Mouse (Mus musculus) erythroid progenitor cell, adult 5-6 weeks (primary cell): ENCODE measurements around the gene Ttc8. TPM values are rescaled to one million over a fixed set of nuclear protein-coding genes. Genes with fewer than 3 reads are reported as not detected.
"Not testable (repeated sequence)": the region's sequence is repeated elsewhere in the genome, so short reads cannot be mapped to it uniquely, and the experiment has no call there.

Source experiments
- ATAC-seq: replicated peaks from 2 replicates; pipeline ENCODE4 v1.8.0; 2016; ENCODE audit warnings: moderate number of reproducible peaks, mild to moderate bottlenecking, moderate TSS enrichment, inconsistent platforms; ENCODE audit not compliant: poor library complexity, low FRiP score, severe bottlenecking
- total RNA-seq, 2 experiments: library from RNA; stranded (forward) in 1 of 2; stranded (reverse) in 1 of 2; fragments of 150-400 nt in 1 of 2; fragments of 186-747, 209-891 nt in 1 of 2; gene quantifications; 2 replicates each; pipeline versions ENCODE4 v1.2.3 to v1.2.4; 2015 to 2017; ENCODE audit warnings: low replicate concordance in 2 of 2

The Ttc8 gene
- total RNA-seq (2015; ENCODE audit: low replicate concordance), result 4.2 and 4.7 TPM in 2 replicates
- total RNA-seq (2017; ENCODE audit: low replicate concordance), result 0.39 TPM in 1 of 2 replicates, not detected in the other

DNA sequence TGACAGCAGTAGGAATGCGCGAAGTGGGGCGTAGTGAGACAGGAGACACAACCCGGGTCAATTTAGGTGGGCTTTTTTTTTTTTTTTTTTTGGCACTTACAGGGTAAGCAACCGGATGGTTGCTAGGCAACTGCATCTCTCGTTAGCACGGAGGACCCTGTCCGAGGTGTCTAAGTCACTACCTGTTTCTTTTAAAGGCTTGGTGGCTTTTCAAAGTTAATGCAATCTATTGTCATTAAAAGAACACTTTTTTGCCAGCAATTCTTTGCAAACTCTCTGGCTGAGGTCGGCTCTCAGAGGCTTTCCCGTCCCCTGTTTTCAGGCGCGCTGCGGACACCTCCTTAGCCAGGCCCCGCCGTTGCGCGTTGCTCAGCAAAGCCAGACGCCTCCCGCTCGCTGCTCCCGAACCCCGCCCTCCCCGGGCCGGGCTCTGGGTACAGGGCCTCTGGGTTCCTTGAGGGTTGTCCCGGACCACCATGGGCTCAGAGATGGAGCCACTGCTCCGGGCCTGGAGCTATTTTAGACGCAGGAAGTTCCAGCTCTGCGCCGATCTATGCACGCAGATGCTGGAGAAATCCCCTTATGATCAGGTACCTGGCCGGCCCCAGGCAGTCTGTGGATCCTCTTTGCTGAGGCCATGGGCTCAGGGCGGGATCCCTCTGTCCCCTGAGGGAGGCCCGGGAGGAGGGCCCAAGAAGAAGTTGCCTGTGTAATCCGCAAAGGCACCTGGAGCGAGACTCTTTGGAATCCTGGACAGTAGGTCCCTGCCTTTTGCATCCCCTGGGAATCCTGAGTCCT lies at the start of gene Ttc8:
Gene Ttc8 (plus strand): TSS at position 381 of the 798 bp plus-strand sequence.
- peak; percentile 49; the same call in 1 of the 2 replicates for ATAC-seq

DNA sequence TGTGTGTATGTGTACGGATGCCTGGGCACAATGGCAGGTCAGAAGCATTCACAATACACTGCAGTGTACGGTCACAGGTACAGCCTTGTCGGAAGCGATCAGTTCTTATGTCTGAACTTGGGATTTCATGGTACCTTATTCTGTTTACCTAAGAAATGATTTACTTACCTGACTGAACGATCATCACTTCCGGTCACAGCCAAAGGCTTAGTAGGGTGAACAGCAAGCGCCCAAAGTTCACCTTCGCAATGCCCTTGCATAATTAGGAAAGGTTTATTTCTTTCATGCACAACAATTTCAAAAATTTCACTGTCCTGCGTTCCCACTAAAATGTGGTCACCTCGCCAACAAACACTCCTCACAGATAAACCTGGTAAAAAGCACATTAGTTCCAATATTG lies 47.5 kb upstream of the Ttc8 start:
- no peak for ATAC-seq

DNA sequence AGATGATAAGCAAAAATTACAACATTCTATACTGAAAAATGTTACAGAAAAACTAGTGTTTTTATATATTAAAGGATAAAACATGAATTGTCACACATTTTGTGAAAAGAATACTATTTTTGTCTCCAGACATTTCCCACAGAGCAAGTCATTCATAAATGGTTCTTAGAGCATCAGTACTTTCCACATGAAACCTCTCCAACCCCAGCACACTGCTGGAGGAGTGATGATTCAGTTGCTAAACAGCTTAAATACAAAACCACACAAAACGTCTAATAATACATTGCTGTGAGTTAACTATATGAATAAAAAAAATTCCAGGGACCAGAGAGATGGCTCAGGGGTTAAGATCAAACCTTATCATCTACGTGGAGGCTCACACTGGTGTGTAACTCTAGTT lies 45.2 kb upstream of the Ttc8 start:
- no peak for ATAC-seq

DNA sequence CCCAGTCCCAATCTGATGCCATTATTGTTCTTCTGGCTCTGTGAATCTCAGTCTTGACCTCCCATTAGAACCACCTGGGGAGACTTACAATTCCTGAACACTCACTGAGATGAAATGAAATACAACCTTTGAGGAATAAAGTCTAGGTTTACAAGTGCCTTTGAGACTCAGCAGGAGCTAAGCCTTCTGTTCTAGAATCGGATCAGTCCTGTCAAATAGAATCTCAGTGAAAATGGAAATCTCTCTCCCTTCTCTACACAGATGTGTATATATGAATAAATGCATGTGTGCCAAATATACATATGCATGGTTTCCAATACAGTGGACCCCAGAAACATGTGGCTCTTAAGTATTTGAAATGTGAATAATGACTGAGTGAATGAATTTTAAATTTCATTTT lies 41.7 kb upstream of the Ttc8 start:
- no peak for ATAC-seq

DNA sequence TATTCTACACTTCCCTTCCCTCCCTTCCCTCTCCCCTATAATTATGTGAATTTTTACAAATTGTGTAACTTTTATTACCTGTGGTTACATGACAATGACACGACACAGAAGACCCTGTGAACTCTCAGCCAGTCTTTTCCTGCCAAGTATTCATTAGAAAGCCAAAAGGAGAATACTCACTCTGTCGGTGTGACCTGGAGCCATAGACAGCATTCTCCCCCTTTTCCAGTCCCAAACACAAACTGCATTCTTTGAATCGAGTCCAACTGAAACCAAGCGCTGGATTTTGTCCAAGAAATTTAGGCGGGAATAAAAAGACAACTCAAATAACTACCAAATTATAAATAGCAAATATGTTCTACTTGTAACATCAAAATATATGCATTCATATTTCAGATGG lies 38.6 kb upstream of the Ttc8 start:
- ATAC-seq, result no peak

DNA sequence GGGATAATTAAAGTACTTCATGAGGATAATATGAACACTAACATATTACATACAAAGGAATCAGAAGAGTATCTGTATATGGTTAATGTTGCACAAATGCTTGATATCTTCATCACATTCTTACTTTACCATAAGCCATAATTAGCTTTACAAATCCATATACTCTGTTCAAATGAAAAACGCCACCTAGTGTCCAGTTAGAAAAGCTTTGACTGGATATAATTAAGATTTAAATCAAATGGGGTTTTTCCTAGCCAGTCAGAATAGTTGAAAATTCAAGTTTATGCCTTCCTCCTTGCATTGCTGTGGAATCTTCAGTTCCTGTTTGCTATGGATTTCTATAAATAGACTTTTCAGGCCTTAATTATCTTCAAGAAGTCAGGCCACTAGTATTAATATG lies 35.9 kb upstream of the Ttc8 start:
- no peak for ATAC-seq

DNA sequence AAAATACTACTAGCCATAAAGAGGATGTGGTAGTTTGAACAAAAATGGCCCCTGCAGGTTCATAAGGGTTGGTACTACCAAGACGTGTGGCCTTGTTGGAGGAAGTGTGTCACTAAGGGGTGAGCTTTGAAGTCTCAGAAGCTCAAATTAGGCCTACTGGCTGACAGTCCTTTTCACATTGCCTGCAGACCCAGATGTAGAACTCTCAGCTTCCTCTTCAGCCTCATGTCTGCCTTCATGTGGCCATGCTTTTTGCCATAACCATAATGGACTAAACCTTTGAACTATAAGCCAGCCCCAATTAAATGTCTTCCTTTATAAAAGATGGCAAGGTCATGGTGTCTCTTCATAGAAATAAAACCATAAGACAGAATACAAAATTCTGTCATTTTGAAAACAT lies 23.6 kb upstream of the Ttc8 start:
- ATAC-seq, result no peak

DNA sequence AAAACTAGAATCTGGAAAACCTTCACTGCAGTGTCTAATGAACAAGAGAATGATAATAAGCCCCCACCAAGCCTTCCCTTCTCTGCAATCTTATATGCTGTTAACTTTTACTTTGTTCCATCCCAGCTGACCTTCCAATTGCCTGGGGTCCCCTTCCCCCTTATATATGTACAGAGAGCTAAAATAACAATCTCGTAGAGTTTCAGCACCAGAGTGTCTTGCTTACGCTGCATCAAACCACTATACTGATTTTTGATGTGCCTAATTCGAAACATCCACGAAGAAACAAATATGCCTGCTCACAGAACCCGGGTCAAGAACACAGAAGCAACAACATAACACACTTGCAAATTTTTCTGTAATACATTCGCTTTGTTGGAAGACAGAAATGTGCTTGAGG lies 20.7 kb upstream of the Ttc8 start:
- ATAC-seq, result no peak

DNA sequence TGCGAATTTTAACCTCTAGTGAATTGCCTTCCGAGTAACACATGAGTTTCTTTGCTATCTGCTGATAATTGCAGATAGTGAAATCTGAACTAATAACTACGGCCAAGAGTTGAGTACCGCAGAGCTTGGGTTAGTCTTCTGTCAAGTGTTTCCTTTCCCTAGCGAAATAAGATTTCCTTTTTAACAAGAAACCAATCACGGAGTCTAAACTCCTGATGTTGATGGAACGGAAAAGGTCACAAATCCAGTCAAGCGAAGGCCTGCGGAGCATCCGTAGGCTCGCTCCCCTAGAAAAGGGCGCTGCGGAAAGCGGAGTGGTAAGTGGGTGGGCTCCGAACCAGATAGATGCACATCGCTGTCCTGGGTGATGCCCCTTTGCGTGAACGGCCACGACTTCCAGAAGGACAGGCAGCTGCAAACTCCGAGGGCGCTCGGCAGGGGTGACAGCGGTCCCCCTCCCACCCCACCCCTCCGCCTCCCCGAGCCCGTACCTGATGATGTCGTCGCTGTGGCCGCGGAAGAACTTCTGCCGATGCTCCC lies 20.0 kb upstream of the Ttc8 start:
- ATAC-seq, result no peak

DNA sequence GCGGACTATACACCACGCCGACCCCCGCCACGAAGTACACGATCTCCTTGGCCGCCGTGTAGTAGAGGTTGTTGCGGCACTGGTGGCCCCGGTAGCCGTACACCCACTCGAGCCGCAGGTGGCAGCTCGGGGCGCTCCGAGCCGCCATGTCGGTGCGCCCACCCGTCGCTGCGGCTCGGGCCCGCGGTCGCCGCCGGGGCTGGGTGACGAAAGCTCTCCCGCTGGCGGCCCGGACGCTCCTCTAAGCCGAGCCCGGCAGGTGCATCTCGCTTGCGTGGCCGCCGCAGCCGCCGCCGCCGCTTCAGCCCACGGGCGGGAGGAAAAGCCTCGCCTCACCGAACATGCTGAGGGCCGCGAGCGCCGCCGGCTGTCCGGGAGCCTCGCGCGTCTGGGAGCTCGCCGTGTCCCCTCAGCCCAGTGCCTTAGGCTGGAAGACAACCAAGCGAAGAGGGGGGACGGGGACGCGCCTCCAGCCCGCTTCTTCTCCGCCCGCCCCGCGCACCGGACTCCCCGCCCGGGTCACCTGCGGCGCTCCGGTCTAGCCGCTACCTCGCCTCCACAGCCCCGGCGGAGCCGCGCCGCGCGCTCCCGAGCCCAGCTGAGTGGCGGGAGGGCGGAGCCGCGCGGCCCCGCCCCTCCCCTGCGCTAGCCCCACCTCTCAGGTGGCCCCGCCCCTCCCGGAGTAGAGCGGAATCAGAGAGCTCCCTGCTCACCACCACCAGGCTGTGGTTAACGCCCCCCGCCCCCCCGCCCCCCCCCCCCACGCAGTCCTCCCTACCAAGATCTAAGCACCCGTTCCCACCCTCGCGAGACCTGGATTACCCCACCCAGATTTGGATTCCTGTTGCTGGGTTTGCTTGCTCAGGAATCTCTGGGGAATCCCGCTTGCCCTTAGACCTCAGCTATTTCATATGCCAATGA lies 19.2 kb upstream of the Ttc8 start, which contains the start of gene Eml5:
Gene Eml5 (minus strand): TSS at position 604 of the 921 bp plus-strand sequence.
- ATAC-seq, result peak; percentile 83

DNA sequence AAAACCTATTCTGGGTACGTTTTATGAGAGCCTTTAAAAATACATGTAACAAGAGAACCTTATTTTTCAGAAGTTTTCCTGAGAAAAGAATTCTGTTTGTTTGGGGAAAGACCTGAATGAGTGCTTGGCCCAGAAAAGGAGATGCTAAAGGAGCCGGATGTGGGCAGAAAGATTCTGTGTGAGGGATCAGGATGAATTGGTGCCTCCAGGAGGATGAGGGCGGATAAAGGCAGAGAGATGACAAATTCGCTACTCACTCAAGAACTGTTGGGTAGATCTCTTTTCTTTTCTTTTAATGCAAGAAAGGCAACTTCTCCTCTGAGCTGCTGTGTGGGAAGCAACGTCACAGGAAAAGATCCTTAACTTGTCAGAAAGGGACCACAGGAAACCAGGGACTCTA lies 14.9 kb upstream of the Ttc8 start:
- ATAC-seq, result no peak

DNA sequence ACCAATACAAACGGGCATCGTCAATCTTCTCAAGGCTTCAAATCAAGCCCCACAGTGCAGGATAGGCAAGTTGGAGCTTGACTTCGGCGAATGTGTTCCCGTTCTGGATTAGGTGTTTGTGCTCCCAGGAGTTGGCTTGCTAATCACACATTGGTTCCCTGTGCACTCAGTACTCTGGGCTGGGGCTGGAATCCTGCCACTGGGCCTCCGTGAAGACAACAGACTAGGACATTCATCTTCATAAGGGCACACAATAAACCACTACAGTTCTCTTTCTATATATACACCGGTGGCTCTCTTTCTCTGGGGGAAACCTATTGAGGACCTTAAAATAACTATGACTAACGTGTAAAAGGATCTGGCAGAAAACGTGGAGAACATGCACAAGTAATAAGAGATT lies 10.3 kb upstream of the Ttc8 start:
- ATAC-seq, result no peak

DNA sequence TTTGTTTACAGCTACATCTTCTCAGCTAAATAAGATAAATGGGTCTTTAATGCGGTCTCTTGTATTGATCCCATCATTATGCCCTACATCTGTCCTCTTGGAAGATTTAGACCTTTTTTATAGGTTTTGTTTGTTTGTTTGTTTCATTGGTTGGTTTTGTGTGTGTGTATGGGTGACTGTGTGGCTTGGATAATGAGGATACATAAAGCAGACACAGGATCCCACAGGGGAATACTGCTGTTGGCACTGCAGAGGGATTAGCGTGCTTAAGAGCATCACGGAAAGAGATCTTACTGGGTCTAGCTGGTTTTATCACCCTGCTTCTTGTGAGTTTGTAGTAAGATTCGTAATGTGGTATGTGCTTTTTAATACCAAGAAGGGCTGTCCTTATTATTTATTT lies 10.8 kb downstream of the Ttc8 start:
- ATAC-seq, result no peak

DNA sequence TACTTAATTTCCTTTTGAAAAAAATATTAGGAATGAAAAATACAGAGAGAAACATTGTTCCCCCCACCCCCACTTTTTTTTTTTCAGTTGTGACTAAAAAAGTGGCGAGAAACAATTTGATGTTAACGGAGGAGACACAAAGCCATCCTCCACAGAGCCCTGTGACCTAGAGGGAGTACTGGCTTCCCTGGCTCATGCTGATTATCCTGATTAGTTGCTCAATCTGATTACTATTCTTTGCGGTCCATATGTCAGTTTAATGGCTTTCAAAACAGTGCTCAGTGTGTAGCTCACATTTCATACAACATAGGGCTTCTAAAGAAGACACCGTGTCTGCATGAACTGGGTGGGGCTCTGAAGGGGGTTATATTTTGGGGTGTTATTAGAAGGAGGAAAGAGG lies 12.1 kb downstream of the Ttc8 start:
- no peak for ATAC-seq

DNA sequence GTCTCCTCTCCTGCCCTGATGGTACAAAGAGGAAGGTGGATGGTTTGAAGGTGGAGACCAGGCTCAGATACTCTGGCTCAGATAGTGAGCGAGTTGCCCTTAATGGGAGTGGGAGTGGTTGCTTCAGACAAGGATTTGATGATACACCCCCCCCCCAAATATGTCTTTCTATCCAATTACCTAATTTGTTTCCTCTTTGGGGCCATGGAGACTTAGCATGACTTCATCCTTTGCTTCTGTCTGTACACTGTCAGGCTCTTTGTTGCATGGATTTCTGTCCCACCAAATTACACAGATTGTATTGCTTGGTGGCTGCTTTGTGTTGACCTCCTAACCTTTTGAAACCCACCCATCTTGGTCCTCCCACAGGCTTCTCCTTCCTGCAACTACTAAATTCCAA lies 12.5 kb downstream of the Ttc8 start:
- no peak for ATAC-seq

DNA sequence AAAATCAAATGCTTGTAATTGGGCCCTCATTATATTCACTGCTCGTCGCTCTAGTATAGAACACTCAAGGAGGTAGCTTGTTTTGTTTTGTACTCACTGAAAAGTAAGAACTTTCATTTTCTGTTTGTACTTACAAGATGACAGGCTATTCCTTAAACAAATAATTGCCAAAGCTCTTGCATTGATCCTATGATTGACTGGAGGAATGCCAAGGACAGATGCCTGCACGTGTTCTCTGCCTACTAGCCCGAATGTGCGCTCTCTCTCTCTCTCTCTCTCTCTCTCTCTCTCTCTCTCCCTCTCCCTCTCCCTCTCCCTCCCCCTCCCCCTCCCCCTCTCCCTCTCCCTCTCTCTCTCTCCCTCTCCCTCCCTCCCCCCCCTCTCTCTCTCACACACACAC lies 30.9 kb downstream of the Ttc8 start:
- ATAC-seq, result not testable (repeated sequence)

DNA sequence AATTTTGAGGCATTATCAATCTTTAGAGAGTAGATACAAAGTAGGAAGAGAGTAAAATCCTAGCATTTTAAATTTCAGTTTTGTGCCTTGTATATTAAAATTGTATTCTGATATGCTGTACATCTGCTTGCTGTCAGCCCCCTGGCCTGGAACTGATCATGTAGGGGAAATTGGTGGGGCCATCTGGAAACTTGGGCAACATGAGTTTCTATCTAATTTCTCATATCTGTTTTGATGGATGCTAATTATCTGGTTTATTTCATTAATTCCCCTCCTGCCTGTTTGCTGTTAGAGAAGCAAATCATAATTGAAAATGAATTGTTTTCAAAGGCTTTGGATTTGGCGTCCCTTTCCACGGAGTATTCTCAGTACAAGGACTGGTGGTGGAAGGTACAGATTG lies 36.6 kb downstream of the Ttc8 start:
- no peak for ATAC-seq

DNA sequence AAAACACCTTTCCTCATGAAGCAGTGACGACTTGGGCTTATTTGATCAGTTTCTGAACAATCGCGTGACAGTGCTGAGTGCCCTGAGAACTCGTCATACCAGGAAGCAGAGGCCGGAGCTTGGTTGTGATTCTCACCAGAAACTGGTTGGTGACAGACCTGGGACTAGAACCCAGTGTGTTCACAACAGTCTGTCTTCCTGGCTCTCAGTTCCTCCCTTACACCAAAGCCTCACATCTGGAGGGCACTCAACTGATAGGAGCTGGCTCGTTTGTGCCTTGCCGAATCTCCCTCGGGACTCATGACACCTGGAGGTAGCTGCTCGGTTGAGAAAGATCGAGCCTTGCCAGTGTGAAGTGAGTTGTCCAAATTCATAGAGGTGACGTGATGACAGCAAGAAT lies 37.1 kb downstream of the Ttc8 start:
- no peak for ATAC-seq

DNA sequence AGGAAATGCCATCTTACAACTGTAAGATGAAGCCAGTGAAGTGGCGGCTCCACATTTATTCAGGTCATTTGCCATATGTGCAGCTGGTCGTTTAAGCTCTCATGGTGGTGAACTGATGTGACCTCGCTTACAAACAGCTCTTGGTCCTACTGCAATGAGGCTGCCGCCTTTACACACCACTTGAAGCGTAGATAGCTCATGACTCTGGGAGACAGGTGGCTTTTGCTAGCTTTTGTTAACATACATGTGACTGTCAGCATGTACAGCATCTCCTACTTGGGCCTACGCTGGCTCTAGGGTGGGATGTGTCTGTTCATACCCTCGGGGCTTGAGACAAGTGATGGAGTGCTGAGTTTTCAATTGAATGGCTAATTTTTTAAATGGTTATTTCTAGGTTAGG lies 40.6 kb downstream of the Ttc8 start:
- ATAC-seq, result no peak

DNA sequence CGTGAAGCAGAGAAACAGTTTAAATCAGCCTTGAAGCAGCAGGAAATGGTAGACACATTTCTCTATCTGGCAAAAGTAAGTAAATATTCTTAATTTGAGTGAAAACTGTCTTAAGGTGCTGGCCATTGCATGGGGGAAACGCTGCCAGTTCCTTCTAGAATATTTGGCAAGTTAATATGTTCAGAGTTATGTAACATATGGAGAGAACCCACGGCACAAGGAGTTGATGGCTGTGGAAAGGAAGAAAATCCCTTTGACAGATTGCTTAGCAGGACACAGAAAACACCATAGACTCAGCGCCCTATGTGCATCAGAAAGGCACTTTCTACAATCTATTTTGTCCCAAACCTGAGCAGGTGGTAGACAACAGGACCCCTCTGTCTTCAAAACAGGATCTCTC lies 41.0 kb downstream of the Ttc8 start:
- ATAC-seq, result no peak
